ENCODE assay signal across 13 mouse cellular contexts in genomic region chr3:27473801-27474599, GRCm38 (mm10).
A peak's percentile ranks its signal among the peaks of the same experiment; 100 is the strongest.
DNase-seq lines count a peak whose midpoint lies in the region; ATAC-seq and TF ChIP-seq lines count a peak whose summit lies in the region.
"Had no signal": no experiment of that assay in that cellular context is flagged by ENCODE, and none has a peak within 500 bp of the region (broad histone marks: within the 10 kb centered on the region; RNA-seq: fewer than 3 reads in every experiment).

No protein-coding gene starts in this region.

- no peaks in the 10 kb centered on the region for H3K9me3 ChIP-seq in limb, embryonic 10.5 days (replicated peaks)
- H3K9me3 ChIP-seq: liver, embryonic 15.5 days; midbrain, embryonic 10.5 days had no signal

- H3K4me3 ChIP-seq in lung, adult 2 months (replicated peaks; ENCODE audit: extremely low read depth, low read depth, low read length) = no peak overlapping the region
- no peak overlapping the region for H3K4me3 ChIP-seq in limb, embryonic 10.5 days
- H3K4me3 ChIP-seq: erythroblast, embryonic 14.5 days; liver, embryonic 15.5 days; midbrain, embryonic 10.5 days had no signal

- no peaks in the 10 kb centered on the region for H3K4me1 ChIP-seq in lung, adult 2 months (ENCODE audit: control insufficient read depth, insufficient read depth, low read length)
- H3K4me1 ChIP-seq in limb, embryonic 10.5 days = no peaks in the 10 kb centered on the region
- H3K4me1 ChIP-seq: liver, embryonic 15.5 days; midbrain, embryonic 10.5 days had no signal

- DNase-seq in adrenal gland, adult (ENCODE audit: inconsistent age in 2 of 2, low spot score in 1 of 2) = peak; percentile 45 to 64
- DNase-seq in adrenal gland, adult 18-20 months (ENCODE audit: low spot score in 2 of 2) = no peak
- DNase-seq in lung, postnatal 36 days = peak; percentile 18
- DNase-seq in lung, adult 2 months = no peak
- peak; percentile 54 for DNase-seq in heart, postnatal 25 days (ENCODE audit: low spot score)
- peak; percentile 77 to 92 for DNase-seq in kidney, postnatal 36 days
- no peak for DNase-seq in limb, embryonic 10.5 days (ENCODE audit: low spot score)
- DNase-seq: cerebellum, postnatal 25 days; thymus, adult 18-20 months had no signal

- no peak for TF ChIP-seq CTCF in lung, adult 2 months (IDR thresholded peaks at IDR 0.05; ENCODE audit: insufficient read depth, low read length)

- 83% methylated on average over 14 of the region's 14 CpGs for WGBS in lung, adult 2 months
- 89% methylated on average over 14 of the region's 14 CpGs for WGBS in limb, embryonic 10.5 days

- TF ChIP-seq POLR2A in lung, adult 2 months (IDR thresholded peaks at IDR 0.05; ENCODE audit: borderline replicate concordance, extremely low read depth, low read depth, low read length) = no peak

- H3K36me3 ChIP-seq in limb, embryonic 10.5 days = peaks cover 21% of the 10 kb centered on the region

- H3K27me3 ChIP-seq in limb, embryonic 10.5 days (ENCODE audit: low read depth, poor library complexity, severe bottlenecking) = no peaks in the 10 kb centered on the region
- H3K27me3 ChIP-seq: liver, embryonic 15.5 days had no signal

- intact Hi-C loops in heart, postnatal 25 days (cut with DNase I) = no loop called here

- H3K27ac ChIP-seq in limb, embryonic 10.5 days = no peak overlapping the region
- H3K27ac ChIP-seq: liver, embryonic 15.5 days; midbrain, embryonic 10.5 days had no signal

- ATAC-seq in cerebellum, adult (ENCODE audit: insufficient number of reproducible peaks, low FRiP score, low TSS enrichment) = no peak

Comparison
In these comparisons a context has a peak if more than half of its experiments do, and no peak if none do; other contexts are left out.
1. DNase-seq: peak in adrenal gland, adult (2 of 2), lung, postnatal 36 days (single experiment), heart, postnatal 25 days (single experiment) and kidney, postnatal 36 days (2 of 2); none in adrenal gland, adult 18-20 months (0 of 2), lung, adult 2 months (single experiment) and limb, embryonic 10.5 days (single experiment).